Mouse (Mus musculus): ENCODE measurements around the gene Zfand6.

GRCm38 (mm10) chr7:84578841-84579240 lies 110.9 kb downstream of the Zfand6 start:
- no peak for TF ChIP-seq POLR2A (IDR thresholded peaks at IDR 0.05; ENCODE audit: extremely low read depth, insufficient read depth, low read length)
- no peak for TF ChIP-seq CTCF (IDR thresholded peaks at IDR 0.05; ENCODE audit: low read depth, low read length)
